Mouse (Mus musculus): ENCODE measurements around the gene Pdxk.
"Not testable (repeated sequence)": the region's sequence is repeated elsewhere in the genome, so short reads cannot be mapped to it uniquely, and the experiment has no call there.

Gene Pdxk

GRCm38 (mm10) chr10:78420929-78421328 lies 43.8 kb downstream of the Pdxk start:
- CTCF ChIA-PET = no interaction called here

DNA sequence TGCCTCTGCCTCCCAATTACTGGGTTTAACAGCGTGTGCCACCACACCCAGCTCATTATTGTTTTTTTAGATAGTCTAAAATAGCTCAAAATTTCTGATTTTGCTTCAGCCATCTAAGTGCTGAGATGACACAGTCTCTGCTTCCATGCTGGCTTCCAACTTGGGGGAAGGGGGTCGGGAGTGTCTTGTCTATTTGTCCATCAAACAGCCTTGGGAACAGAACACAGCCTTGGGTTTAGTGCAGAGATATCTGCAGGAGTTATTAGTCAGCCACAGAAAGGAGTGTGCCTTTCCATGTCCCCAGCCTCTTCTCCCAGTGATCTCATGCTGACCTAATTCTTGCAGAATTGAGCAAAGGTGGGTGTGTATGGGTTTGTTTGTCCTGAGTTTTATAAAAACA lies 46.0 kb downstream of the Pdxk start:
- CTCF ChIA-PET = no interaction called here

DNA sequence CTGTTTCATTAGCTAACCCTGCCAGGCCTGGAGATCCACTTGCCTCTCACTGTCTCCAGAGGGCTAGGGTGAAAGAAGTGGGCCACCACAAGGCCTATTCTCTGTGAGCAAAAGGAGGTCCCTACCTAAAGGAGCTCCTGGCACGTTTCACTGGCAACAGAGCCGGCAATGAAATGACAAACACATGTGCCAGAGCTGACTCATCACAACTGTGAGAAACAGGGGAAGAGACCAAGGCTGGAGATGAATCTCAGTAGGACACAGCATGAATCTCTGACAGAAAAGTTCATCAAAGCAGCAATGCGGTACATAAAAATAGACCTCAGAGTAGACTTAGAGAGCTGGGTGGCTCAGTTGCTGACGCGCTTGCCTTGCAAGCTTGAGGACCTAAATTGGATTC lies 46.9 kb downstream of the Pdxk start:
- CTCF ChIA-PET = no interaction called here

- CTCF ChIA-PET = not testable (repeated sequence)
Observed at GRCm38 (mm10) chr10:78414936-78415335, 49.8 kb downstream of the Pdxk start.

GRCm38 (mm10) chr10:78413152-78413520 lies 51.6 kb downstream of the Pdxk start:
- CTCF ChIA-PET = interaction anchor here (0.7 to 1.8 kb wide), 3 partner anchors 11 to 63 kb away, joined by 3 to 34 read pairs (median 3); partner anchors contain the start of gene Cstb

- CTCF ChIA-PET = interaction anchor here (0.5 to 1.8 kb wide), 4 partner anchors 11 to 167 kb away, joined by 3 to 34 read pairs (median 4); partner anchors contain the start of gene Cstb
Observed at GRCm38 (mm10) chr10:78412319-78413151, 52.2 kb downstream of the Pdxk start, which contains the start of gene Rrp1. Rrp1 (minus strand) TSS chr10:78413043.

GRCm38 (mm10) chr10:78411851-78412250 lies 52.9 kb downstream of the Pdxk start:
- CTCF ChIA-PET = interaction anchor here (0.5 to 1.5 kb wide), 2 partner anchors 14 to 48 kb away, joined by 3 read pairs; partner anchors contain the start of gene Cstb

- CTCF ChIA-PET = interaction anchor here (0.6 kb wide), 1 partner anchor 28 kb away, joined by 13 read pairs; no protein-coding TSS in a partner anchor
Observed at GRCm38 (mm10) chr10:78409035-78409788, 55.6 kb downstream of the Pdxk start.

DNA sequence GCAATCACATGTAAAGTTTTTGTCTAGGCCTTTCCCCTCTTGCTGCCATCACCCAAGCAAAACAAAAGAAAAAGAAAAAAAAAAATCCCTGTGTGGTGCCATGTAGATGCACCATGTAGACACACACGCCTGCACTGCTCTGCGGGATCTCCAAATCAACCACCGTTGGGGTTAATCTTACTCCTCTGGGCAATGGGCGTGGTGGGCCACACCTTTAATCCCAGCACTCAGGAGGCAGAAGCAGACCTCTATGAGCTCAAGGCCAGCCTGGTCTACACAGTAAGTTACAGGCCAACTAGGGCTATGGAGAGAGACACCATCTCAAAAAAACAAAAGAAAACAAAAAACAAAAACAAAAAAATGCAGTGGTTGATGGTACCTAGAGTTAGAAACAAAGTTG lies 57.6 kb downstream of the Pdxk start:
- CTCF ChIA-PET = no interaction called here

DNA sequence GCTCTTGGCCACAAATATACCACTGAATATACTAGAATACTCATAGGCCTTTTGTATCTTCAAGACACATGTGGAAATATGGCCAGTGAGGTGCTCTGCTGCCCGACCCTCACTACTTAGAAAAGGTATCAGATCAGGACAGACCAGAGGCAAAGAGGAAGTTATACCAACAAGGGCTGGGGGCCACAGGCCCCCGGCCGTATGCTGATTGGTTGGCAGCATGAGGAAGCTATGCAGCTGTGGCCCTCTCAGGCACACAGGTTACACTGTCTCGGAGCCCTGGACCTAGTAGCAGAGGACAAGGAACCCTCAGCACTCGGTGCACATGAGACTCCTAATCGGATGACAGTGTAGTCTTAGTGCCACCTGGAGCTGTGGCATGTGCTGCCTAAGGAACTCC lies 58.6 kb downstream of the Pdxk start:
- CTCF ChIA-PET = interaction anchor here (0.8 kb wide), 1 partner anchor 10 kb away, joined by 3 read pairs; no protein-coding TSS in a partner anchor

DNA sequence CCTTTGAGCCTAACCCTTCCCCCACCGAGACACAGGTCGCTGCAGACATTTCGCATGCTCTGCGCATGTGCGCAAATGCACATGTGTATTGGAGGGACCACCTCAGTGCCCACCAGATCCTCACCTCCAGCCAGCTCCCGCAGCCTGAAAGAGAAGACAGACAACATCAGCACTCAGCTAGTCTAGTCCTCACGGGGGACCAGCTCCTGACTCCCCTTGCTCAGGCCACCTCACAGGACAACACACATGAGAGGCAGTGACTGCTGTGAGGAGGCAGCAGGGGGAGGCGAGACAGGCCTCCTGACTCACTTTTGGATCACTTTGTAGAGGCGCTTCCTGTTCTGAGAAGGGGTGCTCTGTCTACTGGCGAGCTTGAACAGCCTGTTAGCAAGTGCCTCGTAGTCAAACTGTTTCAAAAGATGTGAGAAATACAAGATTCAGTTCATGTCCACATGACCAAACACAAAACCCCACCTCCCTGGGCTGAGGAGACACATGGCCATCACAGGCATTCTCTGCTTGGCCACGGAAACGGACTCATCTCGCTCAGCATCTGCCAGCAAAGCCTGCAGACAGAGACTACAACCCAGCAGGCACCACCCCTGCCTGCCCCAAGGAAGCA lies 62.4 kb downstream of the Pdxk start:
- CTCF ChIA-PET = no interaction called here

DNA sequence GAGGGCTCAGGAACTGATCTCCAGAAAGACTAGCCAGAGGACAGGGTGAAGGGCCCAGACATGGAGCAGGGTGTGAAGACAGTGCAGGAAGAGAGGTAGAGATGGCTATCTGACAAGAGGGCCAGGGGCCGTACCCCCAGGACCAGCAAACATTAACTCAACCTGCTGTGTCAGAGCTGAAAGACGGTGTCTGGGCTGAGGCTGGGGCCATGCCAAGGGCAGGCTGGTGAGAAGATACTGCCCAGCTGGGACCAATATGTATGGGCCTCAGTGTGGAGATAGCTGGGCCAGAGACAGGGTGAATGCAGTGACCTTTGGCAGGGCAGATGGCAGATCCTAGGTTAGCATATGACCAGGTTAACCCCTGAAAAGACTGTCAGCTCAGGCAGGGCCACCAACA lies 63.6 kb downstream of the Pdxk start:
- CTCF ChIA-PET = no interaction called here

DNA sequence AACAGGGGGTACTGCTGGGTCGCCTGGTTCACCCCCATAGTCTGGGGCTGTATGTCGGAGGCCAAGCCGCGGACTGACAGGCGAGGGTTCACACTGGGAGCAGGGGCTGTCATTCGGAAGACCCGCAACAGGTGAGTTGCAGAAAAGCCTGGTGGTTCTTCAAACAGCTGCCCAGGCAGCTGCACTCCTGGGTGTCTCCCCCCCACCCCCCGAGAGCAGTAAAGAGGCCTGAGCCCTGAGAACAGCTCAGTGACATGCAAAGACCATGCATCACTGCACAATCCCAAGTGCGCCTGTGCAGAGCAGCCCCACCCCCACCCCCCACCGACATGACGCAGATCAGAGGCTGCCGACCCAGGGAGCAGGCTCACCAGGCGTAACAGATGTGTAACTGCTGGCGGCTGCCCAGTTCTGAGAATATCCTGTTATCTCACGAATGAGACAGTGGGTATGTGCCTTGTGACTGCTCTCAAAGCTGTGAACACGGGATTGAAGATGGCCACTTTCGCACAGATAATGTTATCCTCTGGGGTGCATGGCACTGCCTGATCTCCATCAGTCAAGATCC lies 65.6 kb downstream of the Pdxk start:
- CTCF ChIA-PET = no interaction called here

DNA sequence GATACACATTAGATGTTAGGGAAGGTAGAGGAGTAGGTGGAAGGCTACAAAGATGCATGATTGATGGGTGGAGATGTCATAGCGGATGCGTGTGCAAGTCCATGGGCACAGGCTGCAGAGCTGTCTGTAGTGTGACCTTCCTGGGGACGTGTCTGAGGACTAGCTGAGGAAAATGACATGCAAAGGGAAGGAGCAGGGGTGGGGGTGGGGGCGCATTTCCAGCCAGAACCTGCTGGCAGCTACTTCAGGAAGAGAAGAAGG lies 68.2 kb downstream of the Pdxk start:
- CTCF ChIA-PET = interaction anchor here (0.7 to 0.9 kb wide), 2 partner anchors 9 to 43 kb away, joined by 3 to 4 read pairs; no protein-coding TSS in a partner anchor

DNA sequence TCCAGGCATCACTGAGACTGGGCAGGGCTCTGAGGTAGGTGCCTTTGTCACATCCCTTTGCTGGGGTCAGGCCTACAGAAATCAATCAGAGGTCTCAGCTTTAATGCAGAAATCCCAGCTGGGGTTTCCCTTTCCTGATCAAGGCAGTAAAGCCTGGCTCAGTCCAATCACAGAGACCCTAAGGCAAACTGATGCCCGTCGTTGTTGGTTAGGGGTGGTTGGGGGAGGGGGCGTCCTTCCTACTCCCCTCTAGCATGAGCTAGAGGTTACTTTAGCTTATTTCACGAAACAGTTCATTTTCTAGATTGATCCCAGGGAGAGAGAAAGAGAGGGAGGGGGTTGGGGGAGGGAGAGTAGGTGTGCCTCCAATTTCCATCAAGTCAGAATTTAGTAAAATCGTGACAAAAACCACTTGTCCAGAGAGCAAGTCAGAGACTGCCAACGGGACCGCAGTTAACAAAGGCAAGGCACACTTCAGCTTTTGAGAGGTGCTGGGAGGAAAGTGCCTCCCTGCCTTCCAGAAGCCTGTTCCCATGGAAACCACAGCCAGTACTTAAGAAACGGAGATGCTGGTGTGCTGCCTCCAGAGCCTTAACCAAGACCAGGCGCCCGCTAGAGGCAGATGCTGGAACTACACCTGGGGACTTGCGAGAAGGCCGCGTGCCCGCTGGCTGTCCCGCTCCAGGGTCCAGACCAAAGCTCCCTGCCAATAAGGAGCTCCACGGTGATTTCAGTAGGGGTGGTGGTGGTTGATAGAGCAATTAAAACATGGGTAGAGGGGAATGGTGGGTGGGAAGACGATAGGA lies 68.8 kb downstream of the Pdxk start:
- CTCF ChIA-PET = interaction anchor here (0.7 to 0.9 kb wide), 3 partner anchors 10 to 195 kb away, joined by 3 to 8 read pairs (median 4); no protein-coding TSS in a partner anchor

DNA sequence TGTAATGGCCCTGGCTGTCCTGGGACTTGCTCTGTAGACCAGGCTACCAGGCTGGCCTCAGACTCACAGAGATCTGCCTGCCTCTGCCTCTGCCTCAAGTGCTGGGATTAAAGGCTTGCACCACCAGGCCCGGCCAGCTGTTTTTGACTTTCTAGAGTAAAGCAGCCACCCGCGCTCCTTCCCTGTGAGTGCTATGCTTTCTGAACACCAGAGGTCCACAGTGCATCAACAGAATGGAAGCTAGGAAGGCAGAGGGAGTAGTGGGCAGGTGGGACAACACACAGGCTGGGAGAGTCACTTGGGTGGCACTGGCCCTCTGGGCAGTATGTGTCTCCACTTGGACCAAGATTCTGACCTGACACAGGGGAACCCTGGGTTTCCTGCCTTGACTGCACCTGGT lies 69.4 kb downstream of the Pdxk start:
- CTCF ChIA-PET = interaction anchor here (0.7 kb wide), 1 partner anchor 194 kb away, joined by 8 read pairs; no protein-coding TSS in a partner anchor

GRCm38 (mm10) chr10:78392072-78392471 lies 72.7 kb downstream of the Pdxk start:
- CTCF ChIA-PET = interaction anchor here (0.7 to 1.1 kb wide), 4 partner anchors 34 to 148 kb away, joined by 3 to 4 read pairs (median 4); partner anchors contain the start of gene Trappc10

DNA sequence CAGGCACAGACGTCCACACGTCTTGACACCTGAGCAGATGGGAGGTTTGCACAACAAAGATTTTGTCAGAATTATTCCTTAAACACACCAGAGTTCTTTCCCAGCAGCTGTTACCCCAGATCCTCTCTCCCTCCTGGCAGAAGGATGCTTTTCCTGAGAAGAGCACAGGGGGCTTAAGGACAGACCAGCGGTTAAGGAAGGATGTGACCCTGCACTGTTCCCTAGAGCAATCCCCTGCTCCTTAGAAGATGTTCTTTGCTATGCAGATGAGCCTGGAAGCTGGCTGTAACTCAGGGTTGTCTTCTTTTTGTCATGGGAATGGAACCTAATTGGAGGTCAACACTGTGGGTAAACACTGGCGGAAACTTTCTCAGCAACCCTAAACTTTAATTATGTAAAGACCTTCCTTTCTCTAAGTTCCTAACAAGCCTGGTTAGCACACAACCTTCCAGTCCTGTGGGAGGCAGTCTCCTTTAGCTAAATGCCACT lies 73.7 kb downstream of the Pdxk start:
- CTCF ChIA-PET = interaction anchor here (0.6 kb wide), 1 partner anchor 29 kb away, joined by 6 read pairs; no protein-coding TSS in a partner anchor

- CTCF ChIA-PET = interaction anchor here (0.5 kb wide), 2 partner anchors 43 to 121 kb away, joined by 3 to 10 read pairs; no protein-coding TSS in a partner anchor
Observed at GRCm38 (mm10) chr10:78388216-78388980, 76.4 kb downstream of the Pdxk start.
